Mouse (Mus musculus): ENCODE results near the gene Xpo5.

Xpo5 gene

GRCm38 (mm10) chr17:46202421-46203071, at the start of gene Xpo5, which contains the start of gene Polh:
TSS of gene Xpo5 (plus strand) at chr17:46202782.
TSS of gene Polh (minus strand) at chr17:46202645.
- peak; percentile 93 for DNase-seq (ENCODE audit: low read depth, low spot score)

- peak; percentile 83 for DNase-seq (ENCODE audit: low read depth, low spot score)
These were observed 49.5 kb upstream of the Xpo5 start, which contains the start of gene Mad2l1bp for GRCm38 (mm10) chr17:46152847-46153782. TSS of gene Mad2l1bp (minus strand) at chr17:46153553.

GRCm38 (mm10) chr17:46154336-46154735, 48.2 kb upstream of the Xpo5 start:
- no peak for DNase-seq (ENCODE audit: low read depth, low spot score)

GRCm38 (mm10) chr17:46156680-46157079, 45.9 kb upstream of the Xpo5 start:
- no peak for DNase-seq (ENCODE audit: low read depth, low spot score)

- DNase-seq (ENCODE audit: low read depth, low spot score) = no peak
These were observed 45.5 kb upstream of the Xpo5 start for GRCm38 (mm10) chr17:46157131-46157530.

- DNase-seq (ENCODE audit: low read depth, low spot score) = no peak
These were observed 43.3 kb upstream of the Xpo5 start for GRCm38 (mm10) chr17:46159236-46159635.

GRCm38 (mm10) chr17:46160090-46160662, 42.4 kb upstream of the Xpo5 start:
- peak; percentile 81 for DNase-seq (ENCODE audit: low read depth, low spot score)

- DNase-seq (ENCODE audit: low read depth, low spot score) = peak; percentile 99
These were observed 41.9 kb upstream of the Xpo5 start, which contains the start of gene Gtpbp2 for GRCm38 (mm10) chr17:46160686-46161085. TSS of gene Gtpbp2 (plus strand) at chr17:46161032.

GRCm38 (mm10) chr17:46161179-46161578, 41.4 kb upstream of the Xpo5 start:
- DNase-seq (ENCODE audit: low read depth, low spot score) = no peak

GRCm38 (mm10) chr17:46161710-46162109, 40.9 kb upstream of the Xpo5 start:
- DNase-seq (ENCODE audit: low read depth, low spot score) = no peak

GRCm38 (mm10) chr17:46162551-46162950, 40.0 kb upstream of the Xpo5 start:
- DNase-seq (ENCODE audit: low read depth, low spot score) = no peak

- DNase-seq (ENCODE audit: low read depth, low spot score) = no peak
These were observed 39.6 kb upstream of the Xpo5 start for GRCm38 (mm10) chr17:46162951-46163421.

GRCm38 (mm10) chr17:46164301-46164700, 38.3 kb upstream of the Xpo5 start:
- no peak for DNase-seq (ENCODE audit: low read depth, low spot score)

- no peak for DNase-seq (ENCODE audit: low read depth, low spot score)
These were observed 37.8 kb upstream of the Xpo5 start for GRCm38 (mm10) chr17:46164791-46165190.

- DNase-seq (ENCODE audit: low read depth, low spot score) = no peak
These were observed 37.1 kb upstream of the Xpo5 start for GRCm38 (mm10) chr17:46165460-46165859.

- no peak for DNase-seq (ENCODE audit: low read depth, low spot score)
These were observed 36.3 kb upstream of the Xpo5 start for GRCm38 (mm10) chr17:46166270-46166669.

- no peak for DNase-seq (ENCODE audit: low read depth, low spot score)
These were observed 35.6 kb upstream of the Xpo5 start for GRCm38 (mm10) chr17:46167014-46167413.

GRCm38 (mm10) chr17:46168318-46168717, 34.3 kb upstream of the Xpo5 start:
- DNase-seq (ENCODE audit: low read depth, low spot score) = no peak

- DNase-seq (ENCODE audit: low read depth, low spot score) = no peak
These were observed 33.8 kb upstream of the Xpo5 start for GRCm38 (mm10) chr17:46168768-46169167.

GRCm38 (mm10) chr17:46170538-46170937, 32.0 kb upstream of the Xpo5 start:
- no peak for DNase-seq (ENCODE audit: low read depth, low spot score)

GRCm38 (mm10) chr17:46182273-46182672, 20.3 kb upstream of the Xpo5 start:
- DNase-seq (ENCODE audit: low read depth, low spot score) = no peak

GRCm38 (mm10) chr17:46188829-46189228, 13.8 kb upstream of the Xpo5 start:
- DNase-seq (ENCODE audit: low read depth, low spot score) = no peak

All from embryo, embryonic 11.5 days (tissue).